Mouse (Mus musculus) limb, embryonic 10.5 days (tissue): ENCODE results near the gene Tbx21. TPM values are rescaled to one million over a fixed set of nuclear protein-coding genes. Genes with fewer than 3 reads are reported as not detected.

Experiments
- DNase-seq: peaks from one replicate; pipeline ENCODE4 v3.0.0-alpha.2; 2017; ENCODE audit warnings: low spot score
- H3K27ac ChIP-seq: fragments of 300-500 bp; sonication (generic); 2 replicates; pipeline ENCODE4 v1.5.1; 2016; ENCODE audit warnings: mild to moderate bottlenecking
- H3K27me3 ChIP-seq: fragments of 300-500 bp; sonication (generic); 2 replicates; pipeline ENCODE4 v1.6.1; 2016; ENCODE audit warnings: low read depth, mild to moderate bottlenecking; ENCODE audit not compliant: poor library complexity, severe bottlenecking
- H3K36me3 ChIP-seq: fragments of 300-500 bp; sonication (generic); 2 replicates; pipeline ENCODE4 v1.6.1; 2016; ENCODE audit warnings: mild to moderate bottlenecking, moderate library complexity
- H3K4me1 ChIP-seq: fragments of 300-500 bp; sonication (generic); 2 replicates; pipeline ENCODE4 v1.6.1; 2016
- H3K4me3 ChIP-seq: fragments of 300-500 bp; sonication (generic); 2 replicates; pipeline ENCODE4 v1.5.1; 2016; ENCODE audit warnings: mild to moderate bottlenecking, moderate library complexity
- H3K9me3 ChIP-seq: fragments of 300-500 bp; sonication (generic); replicated peaks from 2 replicates; pipeline ENCODE4 v1.6.1; 2016; ENCODE audit warnings: mild to moderate bottlenecking
- WGBS: fragments of 180-500 bp; shearing (Covaris S2); methylation state at CpG from one replicate; pipeline ENCODE4 v1.1.7; 2016; 5-methylcytosine and 5-hydroxymethylcytosine counted together
- polyA plus RNA-seq: library from polyadenylated mRNA; unstranded; fragments of >200 nt; fragmentation: Nextera tagmentation; extraction: Ambion mirVana; gene quantifications from 2 replicates; pipeline ENCODE4 v1.2.1, GENCODE M21; 2016

Gene Tbx21
- polyA plus RNA-seq: 0.05 and 0.08 TPM in 2 replicates

GRCm38 (mm10) chr11:97114671-97115601 is at the start of gene Tbx21:
Tbx21 (minus strand) TSS chr11:97115331.
- peaks cover 32% of the 10 kb centered on the region for H3K4me1 ChIP-seq
- DNase-seq: peak; percentile 60
- H3K27me3 ChIP-seq: peaks cover 90% of the 10 kb centered on the region
- H3K4me3 ChIP-seq: peak within 1 kb of the TSS; percentile 53
- WGBS: under 1% methylated on average over 83 of the region's 87 CpGs
- H3K36me3 ChIP-seq: no peaks in the 10 kb centered on the region
- H3K9me3 ChIP-seq: no peaks in the 10 kb centered on the region
- peak within 1 kb of the TSS; percentile 37; the same call in 1 of the 2 replicates for H3K27ac ChIP-seq

GRCm38 (mm10) chr11:97160341-97160740 is 45.2 kb upstream of the Tbx21 start:
- H3K9me3 ChIP-seq: no peaks in the 10 kb centered on the region
- H3K27me3 ChIP-seq: no peaks in the 10 kb centered on the region
- DNase-seq: no peak
- no peak overlapping the region for H3K4me3 ChIP-seq
- H3K4me1 ChIP-seq: no peaks in the 10 kb centered on the region
- H3K27ac ChIP-seq: no peak overlapping the region
- peaks cover 100% of the 10 kb centered on the region for H3K36me3 ChIP-seq
- 85% methylated on average over 6 of the region's 6 CpGs for WGBS

DNA sequence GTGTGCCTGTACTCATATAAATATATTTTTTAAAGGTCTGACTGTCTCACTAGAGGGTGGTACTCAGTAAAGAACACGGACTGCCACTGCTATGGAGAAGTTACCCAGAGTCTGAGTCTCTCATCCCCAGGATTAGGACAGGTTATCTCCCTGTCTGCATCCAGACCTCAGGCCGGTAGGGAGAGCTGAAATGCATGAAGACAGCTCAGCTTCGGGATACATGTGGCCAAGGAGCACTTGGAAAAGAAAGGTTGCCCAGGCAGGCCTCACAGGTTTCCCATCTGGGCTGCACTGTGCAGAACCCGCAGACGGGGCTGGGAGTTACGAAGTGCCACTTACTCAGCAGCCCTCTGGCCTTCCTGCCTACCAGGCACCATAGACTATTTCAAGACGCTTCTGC is 41.9 kb upstream of the Tbx21 start:
- no peaks in the 10 kb centered on the region for H3K27me3 ChIP-seq
- peaks cover 25% of the 10 kb centered on the region for H3K4me1 ChIP-seq
- no peak for DNase-seq
- H3K4me3 ChIP-seq: no peak overlapping the region
- H3K36me3 ChIP-seq: peaks cover 81% of the 10 kb centered on the region
- H3K27ac ChIP-seq: no peak overlapping the region
- WGBS: 81% methylated on average over 7 of the region's 7 CpGs
- H3K9me3 ChIP-seq: no peaks in the 10 kb centered on the region

DNA sequence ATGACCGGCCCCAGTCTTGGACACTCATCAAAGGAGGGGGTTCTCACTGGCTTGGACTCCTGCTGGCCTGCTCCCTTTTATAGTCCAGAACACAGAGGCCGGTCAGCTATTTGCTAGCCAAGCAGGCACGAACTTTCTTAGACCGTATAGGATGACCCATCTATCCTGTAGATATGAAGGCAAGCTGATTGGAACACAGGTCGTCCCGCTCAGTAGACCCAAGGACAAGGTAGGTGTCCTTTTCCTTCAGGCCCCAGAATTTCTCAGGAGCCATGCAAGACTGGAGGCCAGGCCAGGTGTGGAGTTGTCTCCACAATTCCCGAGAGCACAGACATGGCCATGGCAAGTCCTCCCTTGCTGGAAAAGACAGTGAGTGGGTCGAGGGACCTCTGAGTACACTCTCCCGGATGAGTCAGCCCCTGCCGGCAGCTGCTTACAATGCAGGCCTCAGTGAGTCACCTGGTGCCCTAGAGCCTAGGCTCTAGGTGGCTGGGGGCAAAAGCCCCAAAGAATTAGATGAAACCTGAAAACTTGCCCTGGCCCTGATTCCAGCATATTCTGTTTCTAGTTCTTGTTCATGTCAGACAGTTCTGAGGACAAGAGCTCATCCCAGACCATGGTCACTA is 37.6 kb upstream of the Tbx21 start:
- H3K4me1 ChIP-seq: peaks cover 63% of the 10 kb centered on the region
- WGBS: 25% methylated on average over 10 of the region's 10 CpGs
- peaks cover 48% of the 10 kb centered on the region for H3K36me3 ChIP-seq
- no peaks in the 10 kb centered on the region for H3K9me3 ChIP-seq
- peak overlapping the region; percentile 84 for H3K4me3 ChIP-seq
- H3K27ac ChIP-seq: no peak overlapping the region
- H3K27me3 ChIP-seq: no peaks in the 10 kb centered on the region
- peak; percentile 51 for DNase-seq

DNA sequence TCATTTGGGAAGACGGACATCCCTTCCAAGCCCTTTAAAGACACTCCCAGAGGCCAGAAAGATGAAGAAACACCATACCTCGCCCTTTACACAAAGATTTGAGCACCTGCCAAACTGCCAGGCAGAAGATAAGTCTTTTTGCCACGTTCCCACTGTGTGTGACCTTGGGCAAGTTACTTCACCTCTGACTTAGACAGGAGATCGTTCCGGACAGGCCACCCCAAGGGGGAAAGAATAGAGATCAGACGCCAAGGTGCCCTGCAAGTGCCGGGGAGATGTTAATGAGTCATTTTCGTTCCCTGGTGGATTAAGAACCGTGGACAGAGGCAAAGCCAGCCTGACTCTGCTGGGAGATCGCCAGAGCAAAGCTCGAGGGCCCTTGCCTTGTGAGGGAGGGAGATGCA is 36.9 kb upstream of the Tbx21 start:
- WGBS: 3% methylated on average over 11 of the region's 11 CpGs
- DNase-seq: peak; percentile 52
- Histone ChIP-seq H3K9me3 (no peaks in the 10 kb centered on the region), H3K36me3 (peaks cover 46% of the 10 kb centered on the region), H3K4me1 (peaks cover 69% of the 10 kb centered on the region), H3K4me3 (peak overlapping the region; percentile 84), H3K27ac (peak overlapping the region; percentile 15; the same call in 1 of the 2 replicates), H3K27me3 (peaks cover 5% of the 10 kb centered on the region; the same call in 1 of the 2 replicates)

GRCm38 (mm10) chr11:97151343-97151801 is 36.2 kb upstream of the Tbx21 start, which contains the start of gene Tbkbp1:
Tbkbp1 (minus strand) TSS chr11:97151495.
- H3K4me1 ChIP-seq: peaks cover 74% of the 10 kb centered on the region
- peak; percentile 71 for DNase-seq
- H3K36me3 ChIP-seq: peaks cover 41% of the 10 kb centered on the region
- peak within 1 kb of the TSS; percentile 84 for H3K4me3 ChIP-seq
- H3K27me3 ChIP-seq: peaks cover 7% of the 10 kb centered on the region; the same call in 1 of the 2 replicates
- H3K27ac ChIP-seq: peak within 1 kb of the TSS; percentile 97
- H3K9me3 ChIP-seq: no peaks in the 10 kb centered on the region
- WGBS: 1% methylated on average over 48 of the region's 64 CpGs

GRCm38 (mm10) chr11:97150411-97151330 is 35.5 kb upstream of the Tbx21 start:
- DNase-seq: peak; percentile 89
- WGBS: under 1% methylated on average over 97 of the region's 102 CpGs
- peaks cover 41% of the 10 kb centered on the region for H3K36me3 ChIP-seq
- peaks cover 9% of the 10 kb centered on the region; the same call in 1 of the 2 replicates for H3K27me3 ChIP-seq
- H3K4me3 ChIP-seq: peak overlapping the region; percentile 84
- H3K9me3 ChIP-seq: no peaks in the 10 kb centered on the region
- H3K27ac ChIP-seq: peak overlapping the region; percentile 97
- H3K4me1 ChIP-seq: peaks cover 79% of the 10 kb centered on the region

GRCm38 (mm10) chr11:97149995-97150410 is 34.9 kb upstream of the Tbx21 start:
- peaks cover 86% of the 10 kb centered on the region for H3K4me1 ChIP-seq
- H3K36me3 ChIP-seq: peaks cover 39% of the 10 kb centered on the region
- peak overlapping the region; percentile 84 for H3K4me3 ChIP-seq
- peaks cover 9% of the 10 kb centered on the region; the same call in 1 of the 2 replicates for H3K27me3 ChIP-seq
- WGBS: 2% methylated on average over 14 of the region's 14 CpGs
- peak overlapping the region; percentile 97 for H3K27ac ChIP-seq
- no peaks in the 10 kb centered on the region for H3K9me3 ChIP-seq
- peak; percentile 71 for DNase-seq

- peak overlapping the region; percentile 84 for H3K4me3 ChIP-seq
- WGBS: 14% methylated on average over 9 of the region's 9 CpGs
- DNase-seq: no peak
- H3K9me3 ChIP-seq: no peaks in the 10 kb centered on the region
- H3K36me3 ChIP-seq: peaks cover 34% of the 10 kb centered on the region
- H3K4me1 ChIP-seq: peaks cover 88% of the 10 kb centered on the region
- peak overlapping the region; percentile 97 for H3K27ac ChIP-seq
- H3K27me3 ChIP-seq: peaks cover 9% of the 10 kb centered on the region; the same call in 1 of the 2 replicates
Observed at GRCm38 (mm10) chr11:97149026-97149425, 33.9 kb upstream of the Tbx21 start.

- H3K4me3 ChIP-seq: peak overlapping the region; percentile 84
- WGBS: 21% methylated on average over 12 of the region's 12 CpGs
- H3K27me3 ChIP-seq: peaks cover 9% of the 10 kb centered on the region; the same call in 1 of the 2 replicates
- peaks cover 36% of the 10 kb centered on the region for H3K36me3 ChIP-seq
- peaks cover 88% of the 10 kb centered on the region for H3K4me1 ChIP-seq
- H3K9me3 ChIP-seq: no peaks in the 10 kb centered on the region
- no peak for DNase-seq
- peak overlapping the region; percentile 97 for H3K27ac ChIP-seq
Observed at GRCm38 (mm10) chr11:97148591-97148990, 33.5 kb upstream of the Tbx21 start.

GRCm38 (mm10) chr11:97147333-97147732 is 32.2 kb upstream of the Tbx21 start:
- Histone ChIP-seq H3K27ac (no peak overlapping the region), H3K9me3 (no peaks in the 10 kb centered on the region), H3K4me1 (peaks cover 84% of the 10 kb centered on the region), H3K4me3 (no peak overlapping the region), H3K27me3 (peaks cover 9% of the 10 kb centered on the region; the same call in 1 of the 2 replicates), H3K36me3 (peaks cover 40% of the 10 kb centered on the region)
- WGBS: 80% methylated on average over 8 of the region's 8 CpGs
- DNase-seq: no peak

- peaks cover 10% of the 10 kb centered on the region for H3K27me3 ChIP-seq
- WGBS: 10% methylated on average over 8 of the region's 8 CpGs
- H3K36me3 ChIP-seq: peaks cover 45% of the 10 kb centered on the region
- peaks cover 82% of the 10 kb centered on the region for H3K4me1 ChIP-seq
- DNase-seq: peak; percentile 88
- no peak overlapping the region for H3K27ac ChIP-seq
- no peaks in the 10 kb centered on the region for H3K9me3 ChIP-seq
- H3K4me3 ChIP-seq: 0 out of 2 replicates have a peak overlapping the region, but pooled peaks have one; percentile 15
Observed at GRCm38 (mm10) chr11:97146724-97147123, 31.6 kb upstream of the Tbx21 start.
